Mouse (Mus musculus): ENCODE data around the gene Msln.

DNA sequence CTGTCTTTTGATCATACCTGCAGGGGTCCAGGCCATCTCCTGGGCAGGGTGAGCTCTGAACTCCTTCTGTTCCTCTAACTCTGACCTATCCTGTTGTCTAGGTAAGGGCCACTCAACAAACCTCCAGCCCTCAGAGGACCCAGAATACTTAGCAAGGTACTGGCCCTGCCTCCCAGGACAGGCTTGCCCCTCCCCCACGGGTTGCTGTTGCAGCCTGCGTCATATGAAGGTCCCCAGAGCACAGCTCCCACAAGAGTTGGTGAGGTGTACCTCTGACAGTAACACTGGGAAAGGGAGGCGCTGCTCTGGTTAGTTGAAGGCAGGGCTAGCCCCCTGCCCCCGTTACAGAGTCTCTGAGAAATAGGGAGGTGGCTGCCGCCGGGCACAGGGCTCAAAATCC is 38.0 kb downstream of the Msln start:
- TF ChIP-seq CTCF (IDR thresholded peaks at IDR 0.05; ENCODE audit: extremely low read depth, insufficient read depth, insufficient read length, insufficient replicate concordance): no peak
- TF ChIP-seq POLR2A (IDR thresholded peaks at IDR 0.05; ENCODE audit: low read depth, low read length): no peak
